Mouse (Mus musculus): ENCODE results near the gene Zfp217. TPM values are rescaled to one million over a fixed set of nuclear protein-coding genes. Genes with fewer than 3 reads are reported as not detected.

Gene Zfp217
- polyA plus RNA-seq, 1 experiment from 2014 or later, result 1.4 TPM

- Histone ChIP-seq H3K36me3 (ENCODE audit: control insufficient read depth, insufficient read depth) (no peaks in the 10 kb centered on the region), H3K4me3 (replicated peaks; ENCODE audit: low read length) (no peak overlapping the region), H3K27me3 (replicated peaks; ENCODE audit: control insufficient read depth, insufficient read depth, low read length) (no peaks in the 10 kb centered on the region), H3K9me3 (ENCODE audit: control insufficient read depth, low read length) (no peaks in the 10 kb centered on the region), H3K4me2 (ENCODE audit: low read length) (no peak overlapping the region), H3K27ac (ENCODE audit: low read length) (no peak overlapping the region), H3K4me1 (replicated peaks; ENCODE audit: control insufficient read depth, insufficient read depth, low read length) (peaks cover 6% of the 10 kb centered on the region; the same call in 1 of the 2 replicates), H3K9ac (replicated peaks; ENCODE audit: low read depth, low read length) (no peak overlapping the region)
- ATAC-seq, result no peak
- WGBS, result 88% methylated on average over 18 of the region's 18 CpGs
These were observed 16.0 kb upstream of the Zfp217 start for GRCm38 (mm10) chr2:170163671-170164462.

- H3K36me3 ChIP-seq (ENCODE audit: control insufficient read depth, insufficient read depth), result no peaks in the 10 kb centered on the region
- H3K9ac ChIP-seq (replicated peaks; ENCODE audit: low read depth, low read length), result 0 out of 2 replicates have a peak overlapping the region, but pooled peaks have one; percentile 22
- H3K4me3 ChIP-seq (replicated peaks; ENCODE audit: low read length), result 0 out of 2 replicates have a peak overlapping the region, but pooled peaks have one; percentile 5
- no peaks in the 10 kb centered on the region for H3K9me3 ChIP-seq (ENCODE audit: control insufficient read depth, low read length)
- ATAC-seq, result no peak
- 22% methylated on average over 15 of the region's 15 CpGs for WGBS
- H3K27ac ChIP-seq (ENCODE audit: low read length), result no peak overlapping the region
- H3K4me1 ChIP-seq (replicated peaks; ENCODE audit: control insufficient read depth, insufficient read depth, low read length), result peaks cover 12% of the 10 kb centered on the region
- H3K4me2 ChIP-seq (ENCODE audit: low read length), result peak overlapping the region; percentile 40
- no peaks in the 10 kb centered on the region for H3K27me3 ChIP-seq (replicated peaks; ENCODE audit: control insufficient read depth, insufficient read depth, low read length)
These were observed 12.1 kb upstream of the Zfp217 start for GRCm38 (mm10) chr2:170159795-170160568.

DNA sequence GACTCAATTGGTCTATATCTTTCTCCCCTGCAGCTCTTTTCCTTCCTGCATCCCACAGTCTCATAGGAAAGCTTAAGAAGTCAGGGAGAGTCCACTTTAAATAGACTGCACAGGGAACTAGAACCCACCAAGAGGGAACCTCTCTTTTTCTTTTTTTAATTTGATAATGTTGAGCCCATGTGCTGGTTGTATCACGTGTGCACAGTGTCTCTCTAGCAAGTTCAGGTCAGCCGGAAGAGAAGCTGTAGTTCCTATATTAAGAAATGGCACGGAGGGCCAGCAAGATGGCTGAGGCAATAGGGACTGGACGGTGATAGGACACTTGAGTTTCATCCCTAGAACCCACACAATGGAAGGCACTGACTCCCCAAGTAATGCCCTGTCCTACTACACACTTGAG, 11.1 kb upstream of the Zfp217 start:
- H3K4me2 ChIP-seq (ENCODE audit: low read length), result no peak overlapping the region
- WGBS, result 91% methylated on average over 4 of the region's 4 CpGs
- no peaks in the 10 kb centered on the region for H3K36me3 ChIP-seq (ENCODE audit: control insufficient read depth, insufficient read depth)
- H3K27me3 ChIP-seq (replicated peaks; ENCODE audit: control insufficient read depth, insufficient read depth, low read length), result no peaks in the 10 kb centered on the region
- H3K9me3 ChIP-seq (ENCODE audit: control insufficient read depth, low read length), result no peaks in the 10 kb centered on the region
- no peak overlapping the region for H3K27ac ChIP-seq (ENCODE audit: low read length)
- ATAC-seq, result no peak
- H3K4me1 ChIP-seq (replicated peaks; ENCODE audit: control insufficient read depth, insufficient read depth, low read length), result peaks cover 20% of the 10 kb centered on the region
- H3K9ac ChIP-seq (replicated peaks; ENCODE audit: low read depth, low read length), result no peak overlapping the region
- H3K4me3 ChIP-seq (replicated peaks; ENCODE audit: low read length), result no peak overlapping the region

GRCm38 (mm10) chr2:170158251-170158650, 10.3 kb upstream of the Zfp217 start:
- no peak overlapping the region for H3K4me3 ChIP-seq (replicated peaks; ENCODE audit: low read length)
- no peaks in the 10 kb centered on the region for H3K36me3 ChIP-seq (ENCODE audit: control insufficient read depth, insufficient read depth)
- no peak overlapping the region for H3K4me2 ChIP-seq (ENCODE audit: low read length)
- ATAC-seq, result no peak
- WGBS, result 48% methylated on average over 5 of the region's 5 CpGs
- H3K27ac ChIP-seq (ENCODE audit: low read length), result no peak overlapping the region
- H3K9me3 ChIP-seq (ENCODE audit: control insufficient read depth, low read length), result no peaks in the 10 kb centered on the region
- H3K27me3 ChIP-seq (replicated peaks; ENCODE audit: control insufficient read depth, insufficient read depth, low read length), result no peaks in the 10 kb centered on the region
- no peak overlapping the region for H3K9ac ChIP-seq (replicated peaks; ENCODE audit: low read depth, low read length)
- H3K4me1 ChIP-seq (replicated peaks; ENCODE audit: control insufficient read depth, insufficient read depth, low read length), result peaks cover 27% of the 10 kb centered on the region

GRCm38 (mm10) chr2:170157280-170158200, 9.6 kb upstream of the Zfp217 start:
- Histone ChIP-seq H3K27me3 (replicated peaks; ENCODE audit: control insufficient read depth, insufficient read depth, low read length) (no peaks in the 10 kb centered on the region), H3K4me2 (ENCODE audit: low read length) (no peak overlapping the region), H3K4me3 (replicated peaks; ENCODE audit: low read length) (no peak overlapping the region), H3K4me1 (replicated peaks; ENCODE audit: control insufficient read depth, insufficient read depth, low read length) (peaks cover 31% of the 10 kb centered on the region), H3K27ac (ENCODE audit: low read length) (no peak overlapping the region), H3K9me3 (ENCODE audit: control insufficient read depth, low read length) (no peaks in the 10 kb centered on the region), H3K9ac (replicated peaks; ENCODE audit: low read depth, low read length) (no peak overlapping the region), H3K36me3 (ENCODE audit: control insufficient read depth, insufficient read depth) (no peaks in the 10 kb centered on the region)
- 47% methylated on average over 11 of the region's 11 CpGs for WGBS
- no peak for ATAC-seq

DNA sequence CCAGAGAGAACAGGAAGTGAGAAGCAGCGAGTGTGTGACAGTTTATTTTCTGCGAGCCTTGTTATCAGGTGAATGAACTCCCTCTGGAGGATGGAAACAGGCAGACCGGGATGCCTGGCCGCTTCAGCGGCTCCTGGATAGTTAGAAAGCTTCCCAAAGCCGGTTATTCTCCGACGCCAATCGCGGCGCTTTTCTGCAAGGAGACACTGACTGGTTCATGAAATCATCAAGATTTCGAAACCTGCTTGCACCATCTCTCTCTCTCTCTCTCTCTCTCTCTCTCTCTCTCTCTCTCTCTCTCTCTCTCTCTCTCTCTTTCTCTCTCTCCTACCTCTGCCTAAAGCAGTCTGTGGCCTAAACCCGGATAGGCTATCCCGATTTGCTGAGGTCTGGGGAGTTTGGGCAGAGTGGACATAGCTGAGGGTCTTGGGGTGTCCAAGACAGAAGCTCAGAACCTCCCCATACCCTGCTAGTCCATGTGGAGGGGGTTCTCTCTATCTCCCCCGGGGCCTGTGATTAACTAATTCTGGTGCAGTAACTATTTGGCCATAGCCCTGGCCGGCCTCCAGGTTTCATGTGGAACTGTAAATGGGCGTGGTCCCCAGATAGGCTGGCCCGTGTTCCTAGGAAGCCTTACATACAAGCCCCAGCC, 7.3 kb upstream of the Zfp217 start:
- H3K27me3 ChIP-seq (replicated peaks; ENCODE audit: control insufficient read depth, insufficient read depth, low read length), result 0 out of 2 replicates have a peak, but pooled peaks cover 2% of the 10 kb centered on the region
- H3K36me3 ChIP-seq (ENCODE audit: control insufficient read depth, insufficient read depth), result no peaks in the 10 kb centered on the region
- peak overlapping the region; percentile 48 for H3K9ac ChIP-seq (replicated peaks; ENCODE audit: low read depth, low read length)
- H3K9me3 ChIP-seq (ENCODE audit: control insufficient read depth, low read length), result no peaks in the 10 kb centered on the region
- ATAC-seq, result no peak
- H3K27ac ChIP-seq (ENCODE audit: low read length), result no peak overlapping the region
- WGBS, result 8% methylated on average over 18 of the region's 18 CpGs
- peaks cover 30% of the 10 kb centered on the region for H3K4me1 ChIP-seq (replicated peaks; ENCODE audit: control insufficient read depth, insufficient read depth, low read length)
- peak overlapping the region; percentile 67 for H3K4me2 ChIP-seq (ENCODE audit: low read length)
- peak overlapping the region; percentile 40 for H3K4me3 ChIP-seq (replicated peaks; ENCODE audit: low read length)

DNA sequence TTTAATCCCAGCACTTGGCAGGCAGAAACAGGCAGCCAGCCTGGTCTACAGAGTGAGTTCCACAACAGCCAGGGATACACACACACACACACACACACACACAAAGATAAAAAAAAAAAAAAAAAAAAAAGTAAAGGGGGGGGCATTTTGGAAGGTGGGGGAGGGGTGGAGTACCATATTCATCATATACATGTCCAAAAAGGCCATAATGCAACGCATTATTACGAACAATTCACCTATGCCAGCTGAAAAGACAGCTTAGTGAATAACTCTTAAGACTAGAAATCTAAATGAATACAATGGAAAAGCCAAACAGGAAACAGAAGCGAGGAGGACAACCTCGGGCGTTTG, 6.8 kb upstream of the Zfp217 start:
- H3K4me2 ChIP-seq (ENCODE audit: low read length), result peak overlapping the region; percentile 67
- peaks cover 27% of the 10 kb centered on the region for H3K4me1 ChIP-seq (replicated peaks; ENCODE audit: control insufficient read depth, insufficient read depth, low read length)
- no peaks in the 10 kb centered on the region for H3K9me3 ChIP-seq (ENCODE audit: control insufficient read depth, low read length)
- H3K27me3 ChIP-seq (replicated peaks; ENCODE audit: control insufficient read depth, insufficient read depth, low read length), result 0 out of 2 replicates have a peak, but pooled peaks cover 2% of the 10 kb centered on the region
- 15% methylated on average over 5 of the region's 5 CpGs for WGBS
- ATAC-seq, result no peak
- H3K9ac ChIP-seq (replicated peaks; ENCODE audit: low read depth, low read length), result peak overlapping the region; percentile 48
- H3K4me3 ChIP-seq (replicated peaks; ENCODE audit: low read length), result peak overlapping the region; percentile 40
- H3K27ac ChIP-seq (ENCODE audit: low read length), result no peak overlapping the region
- no peaks in the 10 kb centered on the region for H3K36me3 ChIP-seq (ENCODE audit: control insufficient read depth, insufficient read depth)

DNA sequence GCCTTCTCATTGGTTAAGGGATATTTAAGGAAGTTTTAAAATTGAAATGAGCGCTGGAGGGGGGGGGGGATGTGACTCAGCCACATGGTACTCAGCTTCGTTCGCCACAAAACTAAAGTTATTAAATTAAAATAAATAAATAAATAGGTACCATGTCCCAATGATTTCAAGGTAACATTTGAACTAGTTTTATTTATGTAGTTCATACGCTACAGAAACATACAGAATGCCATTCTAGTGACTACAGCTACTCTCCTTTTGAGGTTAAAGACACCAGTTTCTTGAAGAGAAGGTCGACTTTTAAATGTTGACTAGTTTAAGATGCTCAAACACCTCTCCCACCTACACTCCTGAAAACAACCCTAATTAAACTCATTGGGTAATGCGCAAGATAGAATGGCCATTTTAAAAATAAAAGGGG, 6.4 kb upstream of the Zfp217 start:
- no peak overlapping the region for H3K4me3 ChIP-seq (replicated peaks; ENCODE audit: low read length)
- 23% methylated on average over 6 of the region's 6 CpGs for WGBS

More for the DNA sequence above, 6.4 kb upstream of the Zfp217 start:
- H3K27me3 ChIP-seq (replicated peaks; ENCODE audit: control insufficient read depth, insufficient read depth, low read length), result 0 out of 2 replicates have a peak, but pooled peaks cover 2% of the 10 kb centered on the region
- peaks cover 27% of the 10 kb centered on the region for H3K4me1 ChIP-seq (replicated peaks; ENCODE audit: control insufficient read depth, insufficient read depth, low read length)
- no peak overlapping the region for H3K27ac ChIP-seq (ENCODE audit: low read length)
- H3K4me2 ChIP-seq (ENCODE audit: low read length), result peak overlapping the region; percentile 67
- no peak overlapping the region for H3K9ac ChIP-seq (replicated peaks; ENCODE audit: low read depth, low read length)
- no peaks in the 10 kb centered on the region for H3K36me3 ChIP-seq (ENCODE audit: control insufficient read depth, insufficient read depth)
- no peak for ATAC-seq
- H3K9me3 ChIP-seq (ENCODE audit: control insufficient read depth, low read length), result no peaks in the 10 kb centered on the region
